Mouse (Mus musculus) v-Abl transformed pro-B cells (cell line): ENCODE data around the gene Gm21915.

Experiments used
- in situ Hi-C, 2 experiments: fragments of 400-800 bp; cut with MboI; formaldehyde crosslinking; loops; one replicate each; pipeline ENCODE4 v1.15.1; 2025; ENCODE audit not compliant: unreplicated experiment in 2 of 2

Gm21915 gene

DNA sequence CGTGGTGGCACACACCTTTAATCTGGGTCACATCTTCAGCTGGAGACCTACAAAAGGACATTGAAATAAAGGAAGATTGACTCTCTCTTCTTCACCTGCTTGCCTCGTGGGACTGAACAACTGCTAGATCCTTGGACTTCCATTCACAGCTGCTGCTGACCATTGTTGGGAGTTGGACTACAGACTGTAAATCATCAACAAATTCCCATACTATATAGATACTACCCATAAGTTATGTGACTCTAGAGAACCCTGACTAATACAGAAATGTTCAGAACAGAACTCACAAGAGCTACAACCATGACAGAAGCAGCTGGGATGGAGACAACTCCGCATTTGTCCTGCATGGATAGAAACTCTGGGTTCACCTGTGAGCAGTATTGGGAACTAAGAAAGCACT is at the start of gene Gm21915:
Gene Gm21915 (plus strand): TSS at position 301 of the 400 bp plus-strand sequence.
- in situ Hi-C loops = no loop called here

DNA sequence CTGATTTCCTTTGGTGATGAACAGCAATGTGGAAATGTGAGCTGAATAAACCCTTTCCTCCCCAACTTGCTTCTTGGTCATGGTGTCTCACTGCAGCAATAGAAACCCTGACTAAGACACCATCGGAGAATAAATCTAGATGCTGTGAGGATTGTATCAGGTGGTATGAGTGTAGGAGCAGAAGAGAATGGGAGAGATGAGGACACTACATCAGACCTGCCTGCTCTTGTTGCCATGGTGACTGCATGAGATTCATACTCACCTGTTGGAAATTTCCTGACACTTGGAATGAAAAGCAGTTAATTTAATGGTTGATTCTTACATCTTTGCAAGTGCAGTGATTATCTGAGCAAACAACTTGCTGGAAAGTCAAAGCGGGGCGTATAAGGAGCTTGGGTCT is 48.1 kb upstream of the Gm21915 start:
- in situ Hi-C loops = loop anchor here (10.0 to 25.0 kb wide), 4 partner anchors 207 to 1110 kb away; partner anchors contain the start of gene Olfr957 (in 1 of the 2)

DNA sequence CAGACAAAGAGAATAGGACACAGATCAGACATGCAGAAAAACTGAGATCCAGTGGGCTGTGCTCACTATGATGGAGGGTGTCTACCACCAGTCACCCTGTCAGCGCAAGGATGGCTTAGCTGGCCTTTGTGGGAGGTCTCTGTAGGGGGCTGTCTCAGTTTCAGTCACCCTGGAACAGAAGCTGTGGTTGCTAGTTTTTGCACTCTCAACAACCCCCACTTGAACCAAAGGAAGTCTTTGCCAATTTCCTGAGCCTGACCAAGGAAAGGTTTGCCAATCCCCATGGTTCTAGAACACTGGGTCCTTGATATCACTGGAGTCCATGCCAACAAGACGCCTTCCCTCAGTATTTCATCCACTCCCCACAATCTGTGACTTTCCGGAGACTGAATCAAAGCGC is 47.6 kb upstream of the Gm21915 start:
- in situ Hi-C loops = loop anchor here (10.0 to 25.0 kb wide), 4 partner anchors 208 to 1110 kb away; partner anchors contain the start of gene Olfr957 (in 1 of the 2)

DNA sequence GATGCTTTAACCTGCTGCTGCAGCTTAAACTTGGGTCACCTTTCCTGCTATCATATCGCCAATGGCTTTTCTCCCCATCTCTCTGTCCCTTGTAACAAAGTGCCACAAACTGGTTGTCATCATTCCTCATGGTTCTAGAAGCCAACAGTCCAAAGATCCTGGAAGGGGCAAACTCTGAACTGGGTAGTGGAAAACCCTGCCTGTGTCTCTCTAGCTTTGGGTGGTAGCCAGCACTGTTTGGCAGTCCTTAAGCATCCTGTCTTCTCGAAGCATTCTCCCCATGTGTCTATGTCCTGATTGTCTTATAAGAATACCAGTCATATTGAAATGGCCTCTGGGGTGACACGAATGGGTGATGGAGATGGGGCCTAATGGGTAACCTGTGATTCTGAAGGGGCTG is 45.1 kb upstream of the Gm21915 start:
- in situ Hi-C loops = loop anchor here (10.0 to 25.0 kb wide), 3 partner anchors 211 to 938 kb away; no protein-coding TSS in a partner anchor

DNA sequence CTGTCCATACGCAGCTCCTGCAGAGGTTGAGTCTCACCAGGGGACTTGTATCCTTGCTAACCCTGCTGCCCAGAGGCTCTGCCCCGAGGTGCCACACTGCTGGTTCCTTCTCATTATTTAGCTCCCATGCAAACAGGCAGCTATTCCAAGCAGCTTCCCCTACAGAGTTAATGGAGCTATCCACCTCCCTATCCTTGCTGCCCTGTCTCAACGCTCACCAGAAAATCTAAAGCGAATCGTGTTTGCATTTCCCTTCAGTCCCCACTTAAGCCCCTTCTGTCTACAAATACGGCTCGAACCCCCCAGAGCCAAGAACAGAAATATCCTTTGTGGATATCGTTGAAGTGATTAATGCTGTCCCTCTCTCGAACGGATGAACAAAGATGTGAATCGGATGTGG is 43.8 kb upstream of the Gm21915 start:
- in situ Hi-C loops = loop anchor here (10.0 to 25.0 kb wide), 3 partner anchors 212 to 939 kb away; no protein-coding TSS in a partner anchor

DNA sequence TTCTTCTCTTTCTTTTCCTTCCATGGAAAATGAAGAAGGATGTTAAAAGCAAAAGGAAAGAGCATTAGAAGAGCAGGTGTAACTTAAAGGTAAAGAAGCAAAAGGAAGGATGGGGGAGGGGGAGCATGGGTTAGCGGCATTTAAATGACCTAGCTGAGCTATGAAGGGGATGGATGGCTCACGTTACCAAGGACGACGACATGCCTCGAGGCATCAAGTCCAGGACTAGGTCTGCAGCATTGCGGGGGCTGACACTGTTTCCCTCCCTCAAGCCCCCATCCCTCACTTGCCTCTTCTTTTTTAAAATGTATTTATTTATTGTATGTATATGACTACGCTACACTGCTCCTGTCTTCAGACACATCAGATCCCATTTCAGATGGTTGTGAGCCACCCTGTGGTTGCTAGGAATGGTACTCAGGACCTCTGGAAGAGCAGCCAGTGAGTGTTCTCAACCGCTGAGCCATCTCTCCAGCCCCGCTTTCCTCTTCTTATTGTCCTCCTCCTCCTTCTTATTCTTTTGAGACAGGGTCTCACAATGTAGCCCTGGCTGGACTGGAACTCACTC is 43.2 kb upstream of the Gm21915 start:
- in situ Hi-C loops = loop anchor here (10.0 to 25.0 kb wide), 3 partner anchors 212 to 940 kb away; no protein-coding TSS in a partner anchor

DNA sequence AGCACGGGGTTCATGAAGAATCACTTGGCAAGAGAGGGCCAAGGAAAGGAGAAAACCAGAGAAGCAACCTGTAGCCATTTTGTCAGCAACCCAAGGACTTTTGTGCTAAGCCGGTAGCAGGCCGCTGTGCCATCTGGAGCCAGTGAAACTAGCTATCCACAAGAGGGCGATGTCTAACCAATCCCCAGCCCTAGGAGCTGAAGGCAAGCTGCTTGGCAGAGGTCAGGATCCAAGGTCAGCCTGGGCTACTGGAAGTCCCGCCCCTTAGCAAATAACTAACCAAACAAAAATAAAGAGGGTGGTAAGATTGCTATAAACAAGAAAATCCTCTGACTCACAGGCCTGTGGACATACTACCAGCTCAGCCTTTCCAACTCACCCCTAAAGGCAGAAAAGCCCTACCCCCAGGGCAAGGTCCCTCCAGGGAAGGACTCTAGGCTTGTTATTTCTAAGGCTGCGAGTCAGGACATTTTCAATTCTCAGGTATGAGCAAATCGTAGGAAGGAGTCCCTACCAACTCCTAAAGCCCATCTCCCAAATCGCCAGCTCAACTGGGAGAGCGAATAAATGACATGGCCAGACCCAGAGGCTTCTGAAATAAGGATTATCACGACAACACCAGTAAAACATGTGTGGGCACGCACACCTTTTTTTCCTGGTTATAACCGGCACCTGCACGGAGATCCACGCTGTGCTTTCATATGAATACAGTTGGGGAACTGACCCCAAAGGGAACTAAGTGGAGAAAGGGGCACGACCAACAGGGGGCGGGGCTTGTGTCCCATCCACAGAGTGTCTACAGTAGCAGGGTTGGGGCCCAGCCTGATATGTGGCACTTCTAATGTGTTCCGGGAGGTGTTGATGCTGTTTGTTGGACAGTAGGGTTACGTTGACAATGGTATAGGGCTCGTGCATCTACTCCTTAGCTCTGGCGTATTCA is 42.0 kb upstream of the Gm21915 start:
- in situ Hi-C loops = loop anchor here (10.0 to 25.0 kb wide), 3 partner anchors 214 to 941 kb away; no protein-coding TSS in a partner anchor

DNA sequence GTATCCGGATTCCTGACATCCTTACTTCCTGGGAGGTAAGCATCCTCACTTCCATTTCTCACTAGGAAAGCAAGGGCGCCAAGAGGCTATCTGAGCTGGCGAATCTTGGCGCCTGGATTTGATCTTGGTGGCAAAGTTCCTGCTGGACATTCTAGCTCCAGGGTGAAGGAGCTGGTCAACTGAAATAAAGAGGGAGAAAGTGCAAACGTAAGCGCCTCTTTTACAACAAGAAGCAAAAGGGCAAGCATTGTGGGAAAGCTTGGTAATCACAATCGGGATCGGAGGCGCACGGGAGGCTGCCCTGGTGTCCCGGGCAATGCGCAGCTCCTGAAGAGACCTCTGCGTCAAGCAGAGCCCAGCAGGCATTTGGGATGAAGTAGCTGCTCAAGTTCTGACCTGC is 41.0 kb upstream of the Gm21915 start:
- in situ Hi-C loops = loop anchor here (10.0 to 25.0 kb wide), 3 partner anchors 215 to 942 kb away; no protein-coding TSS in a partner anchor

DNA sequence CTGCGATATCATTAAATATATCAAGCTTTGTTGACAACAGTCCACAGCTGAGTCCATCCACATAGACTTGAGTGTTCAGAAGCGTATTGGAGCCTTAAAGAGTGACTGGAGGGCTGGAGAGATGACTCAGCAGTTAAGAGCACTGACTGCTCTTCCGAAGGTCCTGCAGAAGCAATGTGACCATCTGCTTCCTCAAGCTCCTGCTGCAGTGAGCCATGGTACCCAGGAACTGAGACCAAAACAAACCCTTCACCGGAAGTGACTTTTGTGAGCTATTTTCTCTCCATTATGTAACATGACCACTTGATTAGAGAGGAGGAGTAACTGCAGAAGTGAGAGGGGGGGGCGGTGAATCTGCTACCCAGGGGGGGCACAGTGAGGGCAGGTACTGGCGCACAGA is 39.3 kb upstream of the Gm21915 start:
- in situ Hi-C loops = loop anchor here (25.0 kb wide), 2 partner anchors 356 to 944 kb away; no protein-coding TSS in a partner anchor

DNA sequence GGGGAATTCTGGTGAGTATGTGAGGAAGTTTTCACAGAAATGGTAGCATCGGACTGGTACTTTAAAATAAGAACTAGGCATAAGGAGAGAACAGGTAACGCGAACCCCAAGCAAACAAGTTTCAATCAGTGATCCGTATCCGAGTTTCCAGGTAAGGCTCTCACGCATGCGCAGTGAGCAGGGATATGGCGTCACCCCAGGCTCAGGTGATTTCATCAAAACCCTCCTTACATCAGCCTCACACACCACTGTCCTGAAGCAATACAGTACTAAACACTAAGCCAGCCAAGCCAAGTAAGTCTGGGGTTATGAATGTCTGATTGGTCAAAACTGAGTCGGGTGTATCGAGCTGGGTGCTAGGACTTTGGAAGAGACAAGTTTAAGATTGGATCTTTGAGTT is 38.9 kb upstream of the Gm21915 start:
- in situ Hi-C loops = loop anchor here (25.0 kb wide), 2 partner anchors 356 to 944 kb away; no protein-coding TSS in a partner anchor

DNA sequence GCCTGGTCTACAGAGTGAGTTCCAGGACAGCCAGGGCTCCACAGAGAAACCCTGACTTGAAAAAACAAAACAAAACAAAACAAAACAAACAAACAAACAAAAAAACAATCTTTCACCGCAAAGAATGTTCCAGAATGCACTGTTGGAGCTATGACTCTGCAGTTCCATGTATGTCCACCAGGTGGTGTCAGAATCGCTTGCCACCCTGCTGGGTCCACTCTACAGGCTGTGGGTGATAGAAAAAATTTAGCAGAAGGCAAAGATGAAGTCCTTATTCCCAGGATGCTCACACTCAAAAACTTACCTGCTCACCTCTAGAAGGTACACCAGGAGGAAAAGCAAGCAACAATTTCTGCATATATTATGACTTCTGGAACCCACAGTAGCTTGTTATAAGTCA is 34.4 kb upstream of the Gm21915 start:
- in situ Hi-C loops = loop anchor here (5.0 to 25.0 kb wide), 6 partner anchors 111 to 949 kb away; partner anchors contain the start of gene Hspa8 (in 1 of the 2)

DNA sequence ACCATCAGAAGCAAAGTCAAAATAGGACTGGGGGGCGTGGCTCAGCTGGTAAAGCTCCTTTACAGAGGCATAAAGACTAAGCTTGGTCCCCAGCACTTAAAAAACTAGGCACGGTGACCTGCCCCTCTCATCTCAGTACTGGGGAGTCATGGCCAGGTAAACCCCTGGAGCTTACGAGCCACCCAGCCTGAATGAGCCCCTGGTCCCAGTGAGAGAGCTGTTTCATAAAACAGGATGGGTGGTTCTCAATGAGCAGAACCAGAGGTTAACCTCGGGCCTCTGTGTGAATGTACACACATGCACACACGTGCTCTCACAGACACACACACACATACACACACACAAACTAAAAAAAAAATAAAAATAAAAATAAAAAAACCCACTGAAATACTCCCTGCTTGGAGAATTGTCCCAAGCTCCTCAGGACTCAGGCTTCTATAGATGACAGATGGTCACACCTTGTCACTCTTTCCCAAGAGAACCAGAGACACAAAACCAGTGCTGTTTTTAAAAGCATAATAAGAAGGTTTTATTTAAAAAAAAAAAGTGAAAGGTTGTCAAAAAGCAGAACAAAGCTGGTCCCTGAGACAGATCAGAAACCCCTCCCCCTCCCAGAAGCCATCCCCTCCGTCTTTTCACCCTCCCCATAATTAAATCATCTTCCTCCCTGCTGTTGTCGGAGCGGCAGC is 32.6 kb upstream of the Gm21915 start:
- in situ Hi-C loops = loop anchor here (5.0 to 25.0 kb wide), 6 partner anchors 109 to 951 kb away; partner anchors contain the start of gene Hspa8 (in 1 of the 2)

DNA sequence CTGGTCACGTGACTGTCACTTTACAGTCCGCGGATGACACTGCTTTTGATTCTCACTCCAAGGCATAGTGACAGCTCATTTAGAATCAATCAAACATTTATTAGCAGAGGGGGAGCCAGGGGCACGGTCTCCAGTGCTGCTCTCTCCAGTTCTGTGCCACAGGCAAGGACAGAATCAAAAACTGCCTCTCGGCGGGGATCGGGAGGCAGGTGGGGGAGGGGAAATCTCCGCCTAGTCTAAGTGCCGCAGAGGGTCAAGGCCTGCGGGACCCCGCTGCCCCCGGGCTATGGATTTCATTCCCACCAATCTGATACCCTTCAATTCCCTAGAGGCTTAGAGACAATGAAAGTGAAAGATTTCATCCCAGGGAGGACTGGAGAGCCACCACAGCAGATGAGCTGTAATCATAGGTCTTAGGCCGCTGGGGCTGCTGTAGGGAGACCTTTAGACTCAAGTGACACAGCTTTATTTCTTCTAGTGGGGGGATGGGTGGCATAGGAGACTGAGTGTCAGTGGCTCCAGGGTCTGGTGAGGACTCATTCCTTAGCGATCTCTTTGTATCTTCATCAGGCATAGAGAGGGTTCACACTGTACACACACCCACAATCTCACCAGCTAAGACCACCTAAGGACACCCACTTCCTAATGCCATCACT is 31.9 kb upstream of the Gm21915 start:
- in situ Hi-C loops = loop anchor here (5.0 to 25.0 kb wide), 6 partner anchors 109 to 951 kb away; partner anchors contain the start of gene Hspa8 (in 1 of the 2)

DNA sequence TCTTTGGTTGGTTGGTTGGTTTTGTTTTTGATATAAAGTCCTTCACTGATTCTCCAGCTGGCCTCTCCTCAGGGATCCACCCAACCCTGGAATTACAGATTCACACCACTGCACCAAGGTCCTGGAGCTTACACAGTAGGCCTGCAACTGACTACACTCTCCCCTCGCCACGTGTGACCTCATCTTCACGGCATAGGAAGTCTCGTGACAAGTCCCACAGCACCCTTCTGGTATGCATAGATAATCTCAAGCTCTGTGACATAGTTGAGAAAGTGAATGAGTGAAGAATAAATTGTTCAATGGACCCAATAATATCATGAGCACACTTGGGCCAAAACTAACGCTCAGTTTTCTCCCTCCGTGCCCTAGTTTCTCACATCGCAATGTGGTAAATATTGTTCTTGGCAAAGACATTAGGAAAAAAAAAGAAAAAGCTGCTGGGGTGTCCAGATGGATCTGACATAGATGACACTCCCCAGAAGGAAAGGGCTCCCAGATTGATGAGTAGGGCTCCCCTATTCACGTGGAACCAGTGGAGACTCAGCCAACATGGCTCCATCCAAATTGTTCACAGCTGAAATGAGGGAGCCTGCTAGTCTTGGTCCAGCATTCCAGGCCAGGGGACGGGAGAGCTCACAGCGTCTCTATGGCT is 30.8 kb upstream of the Gm21915 start:
- in situ Hi-C loops = loop anchor here (5.0 to 25.0 kb wide), 6 partner anchors 108 to 952 kb away; partner anchors contain the start of gene Hspa8 (in 1 of the 2)

DNA sequence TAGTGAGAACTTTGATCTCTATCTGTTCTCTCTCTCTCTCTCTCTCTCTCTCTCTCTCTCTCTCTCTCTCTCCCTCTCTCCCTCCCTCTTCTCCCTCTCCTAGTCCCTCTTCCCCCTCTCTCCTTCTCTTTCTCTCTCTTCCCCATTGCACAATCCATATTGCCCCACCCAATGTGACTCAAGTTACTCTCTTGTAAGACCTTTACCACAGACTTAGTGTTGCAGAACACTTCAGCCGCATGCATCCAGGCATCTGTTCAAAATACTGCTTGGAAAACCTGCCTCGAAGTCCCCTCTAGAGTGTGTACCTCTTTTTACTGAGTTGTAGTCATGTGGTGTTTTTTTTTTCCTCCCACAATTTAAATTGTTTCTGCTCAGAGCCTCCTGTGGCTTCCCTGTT is 29.1 kb upstream of the Gm21915 start:
- in situ Hi-C loops = loop anchor here (25.0 kb wide), 2 partner anchors 346 to 954 kb away; no protein-coding TSS in a partner anchor

DNA sequence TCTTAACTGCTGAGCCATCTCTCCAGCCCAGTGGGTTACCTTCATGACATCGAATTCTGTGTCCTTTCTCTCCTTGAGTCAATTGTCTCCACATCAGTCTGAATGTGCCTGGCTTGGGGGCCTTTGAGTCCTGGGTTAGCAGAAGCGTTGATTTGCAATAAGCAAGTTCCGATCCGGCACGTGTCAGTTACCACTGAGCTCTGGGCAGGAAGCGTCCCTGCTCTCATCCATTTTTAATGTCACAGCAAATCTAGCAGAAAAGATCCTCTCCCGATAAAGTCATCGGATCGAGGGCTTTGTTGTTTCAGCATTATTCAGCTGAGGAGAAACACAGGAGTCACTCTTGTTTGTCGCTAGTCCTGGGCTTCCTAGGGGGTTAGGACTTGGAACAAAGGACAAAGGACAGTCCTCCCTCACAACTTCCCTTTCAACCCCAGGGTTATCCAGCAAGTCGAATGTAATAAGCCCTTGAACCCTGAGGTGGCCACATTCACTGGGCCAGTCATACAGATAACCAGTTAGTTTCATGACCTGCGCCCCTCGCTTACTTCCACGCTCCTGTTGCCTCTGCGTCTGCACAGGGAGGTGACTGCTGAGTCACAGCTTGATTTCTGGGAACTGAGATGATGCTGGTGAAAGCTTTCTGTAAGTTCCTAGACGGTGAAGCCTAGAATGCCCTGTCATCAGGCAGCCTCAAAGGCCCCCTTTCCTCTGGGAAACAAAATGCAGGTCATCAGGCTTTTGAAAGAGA is 27.8 kb upstream of the Gm21915 start:
- in situ Hi-C loops = loop anchor here (25.0 kb wide), 2 partner anchors 345 to 955 kb away; no protein-coding TSS in a partner anchor

DNA sequence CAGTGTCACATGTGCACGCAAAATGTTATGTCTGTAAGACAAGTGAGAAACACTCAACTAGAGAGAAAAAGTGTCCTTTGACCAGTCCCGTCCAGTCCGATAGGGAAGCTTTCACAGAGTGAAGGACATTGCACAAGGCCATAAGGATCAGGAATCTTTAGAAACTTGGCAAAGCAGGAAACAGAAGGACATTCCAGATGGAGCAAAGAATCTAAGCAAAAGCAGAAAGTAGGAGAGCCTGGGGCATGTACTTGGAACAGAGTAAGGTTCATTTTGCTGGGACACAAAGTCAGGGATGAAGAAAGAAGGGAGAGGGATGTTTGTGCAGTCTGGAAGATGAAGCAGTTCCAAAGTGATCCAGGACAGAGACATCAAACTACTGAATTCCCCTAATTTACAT is 21.0 kb upstream of the Gm21915 start:
- in situ Hi-C loops = loop anchor here (25.0 kb wide), 2 partner anchors 338 to 962 kb away; no protein-coding TSS in a partner anchor

DNA sequence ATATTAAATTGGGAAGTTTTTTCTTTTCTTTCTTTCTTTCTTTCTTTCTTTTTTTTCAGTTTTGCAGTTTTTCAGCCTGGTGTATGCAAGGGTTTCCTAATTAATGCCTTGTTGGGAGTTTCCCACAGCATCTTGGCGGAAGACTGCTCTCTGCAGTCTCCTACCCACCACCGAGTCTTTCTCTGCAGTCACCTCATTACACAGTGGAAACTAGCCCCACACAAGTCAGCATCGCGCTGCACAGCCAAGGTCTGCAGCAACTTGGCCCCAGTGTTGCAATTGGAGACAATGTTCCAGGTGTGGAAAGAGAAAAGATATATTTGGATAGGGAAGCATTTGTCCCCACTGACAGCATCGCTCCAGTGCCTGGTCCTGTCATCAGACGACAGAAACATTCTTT is 20.4 kb upstream of the Gm21915 start:
- in situ Hi-C loops = loop anchor here (25.0 kb wide), 2 partner anchors 337 to 963 kb away; no protein-coding TSS in a partner anchor
